Mouse (Mus musculus) ES-E14 (cell line): ENCODE results near the gene Zdhhc8. TPM values are rescaled to one million over a fixed set of nuclear protein-coding genes. Genes with fewer than 3 reads are reported as not detected.
A peak's percentile ranks its signal among the peaks of the same experiment; 100 is the strongest.

ENCODE experiments used
- DNase-seq: peaks from one replicate; pipeline ENCODE4 v3.0.0-alpha.2; 2013; ENCODE audit warnings: low read depth, low spot score
- H3K27ac ChIP-seq: 2 replicates; pipeline ENCODE4 v1.5.1; 2012; ENCODE audit warnings: low read depth, mild to moderate bottlenecking, low read length, moderate library complexity, mixed read lengths; ENCODE audit not compliant: poor library complexity, insufficient read depth, severe bottlenecking
- H3K36me3 ChIP-seq: 2 replicates; pipeline ENCODE4 v1.6.1; 2012; ENCODE audit warnings: mild to moderate bottlenecking, low read length, moderate library complexity, mixed read lengths; ENCODE audit not compliant: control insufficient read depth, poor library complexity, insufficient read depth, severe bottlenecking
- H3K4me1 ChIP-seq, 2 experiments: fragments of 150-350 bp in 1 of 2; sonication (generic) in 1 of 2; 2 replicates each; pipeline ENCODE4 v1.6.1; 2012; ENCODE audit warnings: low read length in 2 of 2, mild to moderate bottlenecking in 1 of 2, mixed read lengths in 1 of 2; ENCODE audit not compliant: control insufficient read depth in 2 of 2, insufficient read depth in 2 of 2, poor library complexity in 1 of 2
- H3K4me3 ChIP-seq, 2 experiments: fragments of 150-350 bp in 1 of 2; sonication (generic) in 1 of 2; 2 replicates each; pipeline ENCODE4 v1.5.1; 2012; ENCODE audit warnings: low read length in 2 of 2, low read depth in 1 of 2, mild to moderate bottlenecking in 1 of 2, mixed read lengths in 1 of 2; ENCODE audit not compliant: insufficient read depth in 1 of 2, poor library complexity in 1 of 2, severe bottlenecking in 1 of 2
- H3K9ac ChIP-seq: 2 replicates; pipeline ENCODE4 v1.6.1; 2012; ENCODE audit warnings: low read depth, mild to moderate bottlenecking, low read length, mixed read lengths; ENCODE audit not compliant: poor library complexity, insufficient read depth, severe bottlenecking
- H3K9me3 ChIP-seq: fragments of 150-350 bp; sonication (generic); 2 replicates; pipeline ENCODE4 v1.6.1; 2012; ENCODE audit warnings: low read depth, mild to moderate bottlenecking, low read length; ENCODE audit not compliant: control insufficient read depth, insufficient read depth
- CHD2 ChIP-seq: IDR thresholded peaks from 2 replicates; pipeline ENCODE4 v1.6.1; 2014; ENCODE audit warnings: mild to moderate bottlenecking, low read depth, low read length, inconsistent platforms
- HCFC1 ChIP-seq: IDR thresholded peaks from 2 replicates; pipeline ENCODE4 v1.6.1; 2012; ENCODE audit warnings: low read length, inconsistent platforms, borderline replicate concordance; ENCODE audit not compliant: insufficient read depth
- MAFK ChIP-seq: IDR thresholded peaks from 2 replicates; pipeline ENCODE4 v1.6.1; 2014; ENCODE audit warnings: mild to moderate bottlenecking, low read depth, low read length, inconsistent platforms; ENCODE audit not compliant: insufficient read depth
- ZC3H11A ChIP-seq: IDR thresholded peaks from 2 replicates; pipeline ENCODE4 v1.6.1; 2012; ENCODE audit warnings: low read depth, mild to moderate bottlenecking, inconsistent platforms, low read length, borderline replicate concordance
- ZNF384 ChIP-seq: IDR thresholded peaks from 2 replicates; pipeline ENCODE4 v1.6.1; 2012; ENCODE audit warnings: low read depth, low read length, inconsistent platforms
- in situ Hi-C, 2 experiments: fragments of 600-800 bp; cut with MboI; formaldehyde crosslinking; loops; one replicate each; pipeline ENCODE4 v1.15.1; 2025; ENCODE audit warnings: low sequenced_read_pairs in 2 of 2, inconsistent platforms in 1 of 2; ENCODE audit not compliant: unreplicated experiment in 2 of 2
- total RNA-seq: library from RNA; depleted of rRNA; stranded (reverse); fragments of 300-350 nt; gene quantifications from 2 replicates; pipeline ENCODE4 v1.2.3, GENCODE M21; 2012

Zdhhc8 gene
- total RNA-seq, 1 experiment, result 17.0 TPM

GRCm38 (mm10) chr16:18241581-18241980 lies 6.6 kb upstream of the Zdhhc8 start:
- in situ Hi-C loops, result no loop called here
- H3K9me3 ChIP-seq, result no peaks in the 10 kb centered on the region
- no peak overlapping the region for H3K27ac ChIP-seq
- peaks cover 0 to 10% of the 10 kb centered on the region in 2 experiments; a peak in 2 of 4 replicates for H3K4me1 ChIP-seq
- no peak for DNase-seq
- no peak overlapping the region for H3K9ac ChIP-seq
- peaks cover 66% of the 10 kb centered on the region for H3K36me3 ChIP-seq
- H3K4me3 ChIP-seq, result no peak overlapping the region
- no peak for TF ChIP-seq MAFK
- TF ChIP-seq ZNF384, result no peak
- TF ChIP-seq HCFC1, result no peak
- TF ChIP-seq CHD2, result no peak
- no peak for TF ChIP-seq ZC3H11A

- Histone ChIP-seq H3K4me1 (peaks cover 0 to 5% of the 10 kb centered on the region in 2 experiments; a peak in 1 of 4 replicates), H3K4me3 (no peak overlapping the region), H3K9ac (no peak overlapping the region), H3K36me3 (peaks cover 27% of the 10 kb centered on the region), H3K9me3 (no peaks in the 10 kb centered on the region), H3K27ac (no peak overlapping the region)
- DNase-seq, result no peak
- TF ChIP-seq CHD2 (no peak), MAFK (no peak), HCFC1 (no peak), ZNF384 (no peak), ZC3H11A (no peak)
- in situ Hi-C loops, result no loop called here
These were observed 2.0 kb upstream of the Zdhhc8 start for GRCm38 (mm10) chr16:18236676-18237501.

- H3K9me3 ChIP-seq, result no peaks in the 10 kb centered on the region
- H3K36me3 ChIP-seq, result peaks cover 15% of the 10 kb centered on the region
- peak overlapping the region; percentile 65 to 90 for H3K4me3 ChIP-seq
- H3K4me1 ChIP-seq, result peaks cover 0 to 5% of the 10 kb centered on the region in 2 experiments; a peak in 1 of 4 replicates
- no peak for DNase-seq
- no peak overlapping the region for H3K27ac ChIP-seq
- peak overlapping the region; percentile 70 for H3K9ac ChIP-seq
- TF ChIP-seq CHD2, result no peak
- no peak for TF ChIP-seq MAFK
- TF ChIP-seq ZNF384, result no peak
- no peak for TF ChIP-seq ZC3H11A
- TF ChIP-seq HCFC1, result no peak
- in situ Hi-C loops, result no loop called here
These were observed 591 bp upstream of the Zdhhc8 start for GRCm38 (mm10) chr16:18235389-18236065.

GRCm38 (mm10) chr16:18233919-18234670 lies 841 bp downstream of the Zdhhc8 start:
- TF ChIP-seq MAFK, result no peak
- no peak for TF ChIP-seq CHD2
- no peak for TF ChIP-seq ZNF384
- no peak for TF ChIP-seq ZC3H11A
- no peak for TF ChIP-seq HCFC1
- Histone ChIP-seq H3K27ac (no peak overlapping the region), H3K4me1 (peaks cover 0 to 5% of the 10 kb centered on the region in 2 experiments; a peak in 1 of 4 replicates), H3K4me3 (peak overlapping the region; percentile 65 to 90), H3K36me3 (peaks cover 3% of the 10 kb centered on the region; the same call in 1 of the 2 replicates), H3K9me3 (no peaks in the 10 kb centered on the region), H3K9ac (peak overlapping the region; percentile 70)
- DNase-seq, result no peak
- in situ Hi-C loops, result no loop called here
